Mouse (Mus musculus): Measurements from ENCODE around the gene Emc3.

DNA sequence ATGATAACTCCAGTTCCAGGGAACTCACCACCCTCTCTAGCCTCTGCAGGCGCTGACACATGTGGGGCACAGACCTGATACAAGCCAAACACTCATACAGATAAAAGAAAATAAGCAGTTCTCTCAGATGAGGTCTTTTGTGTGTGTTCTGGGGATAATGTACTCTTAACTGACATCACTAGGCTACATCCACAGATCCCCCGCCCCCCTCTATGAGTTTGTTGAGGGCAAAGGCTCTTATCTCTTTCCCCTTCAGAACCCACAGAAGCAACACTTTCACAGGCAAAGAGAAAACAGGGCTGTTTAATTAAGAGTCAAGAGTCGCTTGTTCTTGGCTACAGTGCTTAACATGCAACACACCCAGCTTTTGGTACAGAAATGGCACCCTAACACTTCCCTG, 16.9 kb downstream of the Emc3 start:
- TF ChIP-seq POLR2A (IDR thresholded peaks at IDR 0.05; ENCODE audit: low read depth, low read length), result no peak
- no peak for TF ChIP-seq CTCF (IDR thresholded peaks at IDR 0.05; ENCODE audit: borderline replicate concordance, insufficient read depth, low read length)

All from embryonic fibroblast, embryonic 13.5 days (primary cell).